Mouse (Mus musculus) neural tube, embryonic 14.5 days (tissue): Measurements from ENCODE around the gene Lamtor1. TPM values are rescaled to one million over a fixed set of nuclear protein-coding genes. Genes with fewer than 3 reads are reported as not detected.
A peak's percentile ranks its signal among the peaks of the same experiment; 100 is the strongest.

Source experiments
- ATAC-seq: fragments of 200-750 bp; cut with Nextera tagmentation; 2 replicates; pipeline ENCODE4 v1.8.0; 2017; ENCODE audit warnings: low read depth, mild to moderate bottlenecking, moderate TSS enrichment, moderate library complexity
- H3K27ac ChIP-seq: fragments of 300-500 bp; sonication (generic); 2 replicates; pipeline ENCODE4 v1.5.1; 2014; ENCODE audit warnings: low read depth, mild to moderate bottlenecking, control low read depth, low read length, moderate library complexity, mixed read lengths
- H3K27me3 ChIP-seq: fragments of 300-500 bp; sonication (generic); 2 replicates; pipeline ENCODE4 v1.6.1; 2014; ENCODE audit warnings: low read length; ENCODE audit not compliant: control insufficient read depth, insufficient read depth
- H3K36me3 ChIP-seq: fragments of 300-500 bp; sonication (generic); 2 replicates; pipeline ENCODE4 v1.6.1; 2014; ENCODE audit warnings: low read length, mixed read lengths; ENCODE audit not compliant: control insufficient read depth, insufficient read depth
- H3K4me1 ChIP-seq: fragments of 300-500 bp; sonication (generic); 2 replicates; pipeline ENCODE4 v1.6.1; 2014; ENCODE audit warnings: low read length; ENCODE audit not compliant: control insufficient read depth, insufficient read depth
- H3K4me2 ChIP-seq: fragments of 300-500 bp; sonication (generic); 2 replicates; pipeline ENCODE4 v1.6.1; 2014; ENCODE audit warnings: mild to moderate bottlenecking, low read depth, low read length, control low read depth
- H3K4me3 ChIP-seq: fragments of 300-500 bp; sonication (generic); 2 replicates; pipeline ENCODE4 v1.5.1; 2014; ENCODE audit warnings: low read depth, low read length, control low read depth, mixed read lengths
- H3K9ac ChIP-seq: fragments of 300-500 bp; sonication (generic); replicated peaks from 2 replicates; pipeline ENCODE4 v1.6.1; 2014; ENCODE audit warnings: low read depth, mild to moderate bottlenecking, control low read depth, low read length, mixed read lengths
- H3K9me3 ChIP-seq: fragments of 300-500 bp; sonication (generic); 2 replicates; pipeline ENCODE4 v1.6.1; 2016; ENCODE audit warnings: low read length; ENCODE audit not compliant: control insufficient read depth
- WGBS: fragments of 180-500 bp; shearing (Covaris S2); extraction: QIAGEN DNeasy Blood & Tissue Kit; methylation state at CpG from one replicate; pipeline ENCODE4 v1.1.7; 2014; 5-methylcytosine and 5-hydroxymethylcytosine counted together
- polyA plus RNA-seq: library from polyadenylated mRNA; unstranded; fragments of >200 nt; fragmentation: Nextera tagmentation; extraction: Ambion mirVana; gene quantifications from 2 replicates; pipeline ENCODE4 v1.2.1, GENCODE M21; 2014

The Lamtor1 gene
- polyA plus RNA-seq, 1 experiment from 2014 or later: 147 TPM

- H3K4me3 ChIP-seq: no peak overlapping the region
- H3K36me3 ChIP-seq: no peaks in the 10 kb centered on the region
- H3K27ac ChIP-seq: no peak overlapping the region
- 55% methylated on average over 4 of the region's 4 CpGs for WGBS
- no peak for ATAC-seq
- no peaks in the 10 kb centered on the region for H3K9me3 ChIP-seq
- H3K4me2 ChIP-seq: no peak overlapping the region
- no peaks in the 10 kb centered on the region for H3K4me1 ChIP-seq
- no peak overlapping the region for H3K9ac ChIP-seq
- no peaks in the 10 kb centered on the region for H3K27me3 ChIP-seq
Observed at GRCm38 (mm10) chr7:101955862-101956261, 50.2 kb downstream of the Lamtor1 start.

- ATAC-seq: no peak
- Histone ChIP-seq H3K4me1 (no peaks in the 10 kb centered on the region), H3K9ac (no peak overlapping the region), H3K9me3 (no peaks in the 10 kb centered on the region), H3K27ac (no peak overlapping the region), H3K4me3 (no peak overlapping the region), H3K36me3 (no peaks in the 10 kb centered on the region), H3K4me2 (no peak overlapping the region), H3K27me3 (no peaks in the 10 kb centered on the region)
- WGBS: 95% methylated on average over 1 of the region's 1 CpGs
Observed at GRCm38 (mm10) chr7:101956481-101956880, 50.8 kb downstream of the Lamtor1 start.

DNA sequence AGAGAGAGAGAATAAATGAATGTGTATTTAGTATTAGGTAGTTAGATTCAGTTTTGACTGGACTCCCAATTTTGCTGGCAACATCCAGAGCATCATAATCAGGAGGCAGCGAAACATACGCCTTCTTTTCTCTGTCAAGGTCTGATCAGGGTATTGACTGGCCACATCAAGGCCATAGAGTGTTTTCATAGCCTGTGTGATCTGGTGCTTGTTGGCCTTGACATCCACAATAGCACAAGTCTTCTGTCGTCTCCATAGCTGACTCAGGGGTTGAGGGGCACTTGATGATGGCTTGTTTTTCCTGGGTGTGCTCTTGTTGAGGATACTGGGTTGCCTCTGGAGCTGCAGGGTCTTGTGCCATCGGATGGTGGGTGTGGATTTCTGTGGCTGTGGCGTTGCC lies 51.2 kb downstream of the Lamtor1 start:
- Histone ChIP-seq H3K9me3 (no peaks in the 10 kb centered on the region), H3K4me3 (no peak overlapping the region), H3K27ac (no peak overlapping the region), H3K4me1 (no peaks in the 10 kb centered on the region), H3K4me2 (no peak overlapping the region), H3K36me3 (no peaks in the 10 kb centered on the region), H3K9ac (no peak overlapping the region), H3K27me3 (no peaks in the 10 kb centered on the region)
- 94% methylated on average over 5 of the region's 5 CpGs for WGBS
- no peak for ATAC-seq

DNA sequence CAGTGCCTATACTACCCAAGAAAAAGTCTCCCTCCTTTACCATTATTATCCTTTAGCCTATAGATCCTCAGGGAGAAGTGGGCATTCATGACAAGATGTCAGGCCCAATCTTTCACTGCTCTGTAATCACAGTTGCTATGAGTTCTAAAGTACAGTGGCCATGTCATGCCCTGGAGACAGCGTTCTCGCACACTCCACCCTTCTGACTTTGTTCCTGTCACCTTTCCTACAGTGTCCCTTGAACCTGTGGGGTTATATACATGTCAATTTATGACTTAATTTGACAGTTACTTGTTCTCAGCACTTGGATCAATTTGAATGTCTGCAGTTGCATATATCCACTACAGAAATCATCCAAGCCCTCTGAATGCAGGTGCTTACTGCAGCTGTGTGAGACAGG lies 57.1 kb downstream of the Lamtor1 start:
- H3K9ac ChIP-seq: no peak overlapping the region
- no peak overlapping the region for H3K4me3 ChIP-seq
- H3K9me3 ChIP-seq: no peaks in the 10 kb centered on the region
- ATAC-seq: no peak
- no peaks in the 10 kb centered on the region for H3K27me3 ChIP-seq
- H3K27ac ChIP-seq: no peak overlapping the region
- no peaks in the 10 kb centered on the region for H3K4me1 ChIP-seq
- 91% methylated on average over 2 of the region's 2 CpGs for WGBS
- H3K4me2 ChIP-seq: no peak overlapping the region
- no peaks in the 10 kb centered on the region for H3K36me3 ChIP-seq

GRCm38 (mm10) chr7:101963621-101964020 lies 57.9 kb downstream of the Lamtor1 start:
- ATAC-seq: no peak
- WGBS: 95% methylated on average over 2 of the region's 2 CpGs
- Histone ChIP-seq H3K9me3 (no peaks in the 10 kb centered on the region), H3K27me3 (no peaks in the 10 kb centered on the region), H3K9ac (no peak overlapping the region), H3K36me3 (no peaks in the 10 kb centered on the region), H3K4me2 (no peak overlapping the region), H3K27ac (no peak overlapping the region), H3K4me3 (no peak overlapping the region), H3K4me1 (peaks cover under 1% of the 10 kb centered on the region; the same call in 1 of the 2 replicates)

DNA sequence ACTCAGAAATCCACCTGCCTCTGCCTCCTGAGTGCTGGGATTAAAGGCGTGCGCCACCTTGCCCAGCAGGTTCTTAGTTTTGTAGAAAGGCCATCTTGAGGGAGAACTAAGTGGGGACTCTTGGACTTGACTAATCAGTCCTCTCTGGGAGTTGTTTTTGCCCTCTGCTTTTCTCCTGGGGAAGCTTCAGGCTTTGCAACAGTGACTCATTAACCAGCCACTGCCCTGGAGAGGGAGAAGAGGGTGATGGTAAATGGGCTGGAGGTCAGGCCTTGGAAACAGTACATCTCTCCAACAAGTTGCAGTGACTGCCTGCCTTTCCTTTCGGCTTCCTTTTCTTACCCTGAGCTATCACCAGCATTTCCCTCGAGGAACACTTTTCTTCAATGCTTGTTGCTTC lies 58.8 kb downstream of the Lamtor1 start:
- no peak for ATAC-seq
- Histone ChIP-seq H3K4me2 (no peak overlapping the region), H3K36me3 (no peaks in the 10 kb centered on the region), H3K4me1 (peaks cover 8% of the 10 kb centered on the region), H3K9me3 (no peaks in the 10 kb centered on the region), H3K9ac (no peak overlapping the region), H3K27ac (no peak overlapping the region), H3K27me3 (no peaks in the 10 kb centered on the region), H3K4me3 (no peak overlapping the region)
- 91% methylated on average over 4 of the region's 4 CpGs for WGBS

DNA sequence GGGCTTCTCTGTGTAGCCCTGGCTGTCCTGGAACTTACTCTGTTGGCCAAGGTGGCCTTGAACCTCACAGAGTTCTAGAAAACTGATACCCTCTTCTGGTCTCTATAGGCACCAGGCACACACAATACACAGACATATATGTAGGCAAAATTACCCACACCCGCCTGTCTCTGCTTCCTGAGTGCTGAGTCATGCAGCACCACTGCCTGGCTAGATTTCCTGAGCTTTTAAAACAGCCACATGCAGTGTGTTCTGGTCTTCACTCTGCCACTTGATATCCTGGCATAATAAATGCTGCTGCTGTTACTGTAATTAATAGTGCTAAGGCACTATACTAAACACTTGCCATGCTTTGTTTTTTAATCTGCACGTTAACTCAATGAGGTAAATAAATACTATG lies 59.9 kb downstream of the Lamtor1 start:
- Histone ChIP-seq H3K36me3 (no peaks in the 10 kb centered on the region), H3K27me3 (no peaks in the 10 kb centered on the region), H3K4me2 (no peak overlapping the region), H3K9me3 (no peaks in the 10 kb centered on the region), H3K9ac (no peak overlapping the region), H3K27ac (no peak overlapping the region), H3K4me1 (peaks cover 8% of the 10 kb centered on the region), H3K4me3 (no peak overlapping the region)
- 73% methylated on average over 2 of the region's 2 CpGs for WGBS
- no peak for ATAC-seq

DNA sequence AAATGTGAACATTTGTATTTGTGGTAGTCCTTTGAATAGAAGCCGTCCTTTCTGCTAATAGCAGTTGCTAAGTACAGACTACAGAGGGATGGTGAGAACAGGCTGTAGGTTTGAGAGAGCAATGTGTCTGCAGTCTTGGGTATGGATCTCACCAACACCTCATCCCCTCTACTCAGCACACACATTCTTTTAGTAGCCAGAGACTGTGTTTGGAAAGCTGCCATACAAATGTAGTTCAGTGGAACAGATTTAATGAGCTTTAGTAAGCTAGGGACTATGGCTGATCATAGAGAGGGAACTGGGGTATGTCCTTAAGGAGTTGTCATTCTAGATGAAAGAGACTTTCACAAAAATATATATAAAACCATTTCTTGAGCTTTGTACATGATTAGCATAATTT lies 61.6 kb downstream of the Lamtor1 start:
- peaks cover 18% of the 10 kb centered on the region for H3K4me1 ChIP-seq
- H3K27ac ChIP-seq: no peak overlapping the region
- no peak overlapping the region for H3K4me2 ChIP-seq
- no peak overlapping the region for H3K4me3 ChIP-seq
- H3K9ac ChIP-seq: no peak overlapping the region
- no peaks in the 10 kb centered on the region for H3K9me3 ChIP-seq
- no peak for ATAC-seq
- H3K36me3 ChIP-seq: no peaks in the 10 kb centered on the region
- H3K27me3 ChIP-seq: no peaks in the 10 kb centered on the region
- WGBS: 93% methylated on average over 1 of the region's 1 CpGs

DNA sequence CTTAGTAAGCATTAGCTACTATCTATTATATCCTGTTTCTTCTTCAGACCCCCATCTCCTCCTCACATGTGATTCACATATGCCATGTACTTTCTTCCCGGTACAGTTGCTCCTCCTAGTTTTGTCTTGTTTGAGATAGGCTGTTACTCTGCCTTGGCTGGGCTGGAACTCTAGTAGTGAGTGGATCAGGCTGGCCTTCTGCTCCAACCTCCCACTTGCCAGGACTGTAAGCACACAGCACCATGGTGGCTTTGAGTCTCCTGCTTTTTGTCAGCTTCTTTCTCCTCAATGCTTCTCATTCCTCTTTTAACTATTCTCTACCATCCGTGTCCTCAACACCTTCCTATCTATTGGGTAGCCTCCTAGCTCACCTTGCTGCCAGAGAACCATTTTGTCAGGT lies 63.0 kb downstream of the Lamtor1 start:
- H3K27ac ChIP-seq: peak overlapping the region; percentile 99
- ATAC-seq: no peak
- no peaks in the 10 kb centered on the region for H3K9me3 ChIP-seq
- peaks cover 18% of the 10 kb centered on the region for H3K4me1 ChIP-seq
- 0 out of 2 replicates have a peak overlapping the region, but pooled peaks have one; percentile 9 for H3K9ac ChIP-seq
- H3K27me3 ChIP-seq: no peaks in the 10 kb centered on the region
- H3K4me2 ChIP-seq: peak overlapping the region; percentile 75
- H3K4me3 ChIP-seq: 0 out of 2 replicates have a peak overlapping the region, but pooled peaks have one; percentile 74
- no peaks in the 10 kb centered on the region for H3K36me3 ChIP-seq
- 66% methylated on average over 2 of the region's 2 CpGs for WGBS
